Mouse (Mus musculus) MEL (cell line): ENCODE results near the gene Lrfn3. TPM values are rescaled to one million over a fixed set of nuclear protein-coding genes. Genes with fewer than 3 reads are reported as not detected.

ENCODE experiments used
- DNase-seq: peaks from one replicate; pipeline ENCODE4 v3.0.0; 2011; ENCODE audit warnings: low read depth, low spot score
- H3K27ac ChIP-seq: 2 replicates; pipeline ENCODE4 v1.5.1; 2012; ENCODE audit warnings: low read depth, mild to moderate bottlenecking, control low read depth, low read length, moderate library complexity; ENCODE audit not compliant: control insufficient read depth
- H3K27me3 ChIP-seq, 2 experiments: fragments of 150-350 bp in 1 of 2; sonication (generic) in 1 of 2; 2 replicates each; pipeline ENCODE4 v1.6.1; 2012; ENCODE audit warnings: low read length in 2 of 2, mild to moderate bottlenecking in 2 of 2, improper control_type of control experiment in 1 of 2, moderate library complexity in 1 of 2; ENCODE audit not compliant: insufficient read depth in 2 of 2, control insufficient read depth in 1 of 2
- H3K36me3 ChIP-seq, 2 experiments: 2 replicates each; pipeline ENCODE4 v1.6.1; 2012 to 2014; ENCODE audit warnings: low read length in 2 of 2, improper control_type of control experiment in 1 of 2, inconsistent platforms in 1 of 2, mild to moderate bottlenecking in 1 of 2; ENCODE audit not compliant: insufficient read depth in 2 of 2, control insufficient read depth in 1 of 2
- H3K4me1 ChIP-seq, 2 experiments: fragments of 150-350 bp in 1 of 2; sonication (generic) in 1 of 2; 2 replicates each; pipeline ENCODE4 v1.6.1; 2012; ENCODE audit warnings: low read length in 2 of 2, improper control_type of control experiment in 1 of 2, mild to moderate bottlenecking in 1 of 2; ENCODE audit not compliant: insufficient read depth in 2 of 2, control insufficient read depth in 1 of 2
- H3K4me3 ChIP-seq, 2 experiments: fragments of 150-350 bp in 1 of 2; sonication (generic) in 1 of 2; 2 replicates each; pipeline ENCODE4 v1.5.1; 2012; ENCODE audit warnings: low read depth in 2 of 2, low read length in 2 of 2, mild to moderate bottlenecking in 2 of 2, moderate library complexity in 2 of 2, control low read depth in 1 of 2, improper control_type of control experiment in 1 of 2; ENCODE audit not compliant: control insufficient read depth in 1 of 2, insufficient read depth in 1 of 2
- H3K79me2 ChIP-seq: 2 replicates; pipeline ENCODE4 v1.6.1; 2012; ENCODE audit warnings: mild to moderate bottlenecking, low read length, moderate library complexity; ENCODE audit not compliant: control insufficient read depth, poor library complexity, insufficient read depth
- H3K9ac ChIP-seq: 2 replicates; pipeline ENCODE4 v1.6.1; 2012; ENCODE audit warnings: low read depth, mild to moderate bottlenecking, control low read depth, low read length, moderate library complexity; ENCODE audit not compliant: control insufficient read depth, poor library complexity, severe bottlenecking
- H3K9me3 ChIP-seq: fragments of 150-350 bp; sonication (generic); replicated peaks from 2 replicates; pipeline ENCODE4 v1.6.1; 2012; ENCODE audit warnings: mild to moderate bottlenecking, low read length, improper control_type of control experiment, moderate library complexity; ENCODE audit not compliant: insufficient read depth
- CHD1 ChIP-seq: IDR thresholded peaks from 2 replicates; pipeline ENCODE4 v1.6.1; 2012; ENCODE audit warnings: low read depth, mild to moderate bottlenecking, inconsistent platforms, low read length, improper control_type of control experiment
- CHD2 ChIP-seq: IDR thresholded peaks from 2 replicates; pipeline ENCODE4 v1.6.1; 2011; ENCODE audit warnings: low read length, improper control_type of control experiment
- ELF1 ChIP-seq: IDR thresholded peaks from 2 replicates; pipeline ENCODE4 v1.6.1; 2014; ENCODE audit warnings: low read depth, mild to moderate bottlenecking, inconsistent platforms, low read length, improper control_type of control experiment, moderate library complexity
- GABPA ChIP-seq: IDR thresholded peaks from 2 replicates; pipeline ENCODE4 v1.6.1; 2012; ENCODE audit warnings: low read depth, mild to moderate bottlenecking, inconsistent platforms, low read length, improper control_type of control experiment, moderate library complexity
- JUND ChIP-seq: IDR thresholded peaks from 2 replicates; pipeline ENCODE4 v1.6.1; 2011; ENCODE audit warnings: low read depth, mild to moderate bottlenecking, improper control_type of control experiment, low read length
- KAT2A ChIP-seq: conservative IDR thresholded peaks from 2 replicates; pipeline ENCODE4 v1.6.1; 2012; ENCODE audit warnings: low read depth, low read length, improper control_type of control experiment, inconsistent platforms
- MAX ChIP-seq: IDR thresholded peaks from 2 replicates; pipeline ENCODE4 v1.6.1; 2011; ENCODE audit warnings: low read length, improper control_type of control experiment
- MYC ChIP-seq: IDR thresholded peaks from 2 replicates; pipeline ENCODE4 v1.6.1; 2011; ENCODE audit warnings: low read depth, mild to moderate bottlenecking, low read length, improper control_type of control experiment, moderate library complexity
- NRF1 ChIP-seq: IDR thresholded peaks from 2 replicates; pipeline ENCODE4 v1.6.1; 2014; ENCODE audit warnings: low read depth, mild to moderate bottlenecking, inconsistent platforms, low read length, improper control_type of control experiment, moderate library complexity; ENCODE audit not compliant: poor library complexity, insufficient read depth, severe bottlenecking
- POLR2AphosphoS5 ChIP-seq: IDR thresholded peaks from 2 replicates; pipeline ENCODE4 v1.6.1; 2012; ENCODE audit warnings: low read depth, borderline replicate concordance, mild to moderate bottlenecking, inconsistent platforms, low read length, moderate library complexity, mixed read lengths
- RCOR1 ChIP-seq: IDR thresholded peaks from 2 replicates; pipeline ENCODE4 v1.6.1; 2012; ENCODE audit warnings: low read depth, mild to moderate bottlenecking, inconsistent platforms, low read length, improper control_type of control experiment
- UBTF ChIP-seq: IDR thresholded peaks from 2 replicates; pipeline ENCODE4 v1.6.1; 2012; ENCODE audit warnings: low read depth, mild to moderate bottlenecking, inconsistent platforms, low read length, improper control_type of control experiment, moderate library complexity, borderline replicate concordance; ENCODE audit not compliant: insufficient read depth
- USF1 ChIP-seq: IDR thresholded peaks from 2 replicates; pipeline ENCODE4 v1.6.1; 2014; ENCODE audit warnings: low read depth, mild to moderate bottlenecking, inconsistent platforms, low read length, improper control_type of control experiment, moderate library complexity
- ZKSCAN1 ChIP-seq: IDR thresholded peaks from 2 replicates; pipeline ENCODE4 v1.6.1; 2012; ENCODE audit warnings: low read depth, mild to moderate bottlenecking, inconsistent platforms, low read length, improper control_type of control experiment, moderate library complexity
- ZMIZ1 ChIP-seq: IDR thresholded peaks from 2 replicates; pipeline ENCODE4 v1.6.1; 2012; ENCODE audit warnings: low read depth, mild to moderate bottlenecking, inconsistent platforms, low read length, improper control_type of control experiment, moderate library complexity
- ZNF384 ChIP-seq: IDR thresholded peaks from 2 replicates; pipeline ENCODE4 v1.6.1; 2012; ENCODE audit warnings: low read depth, mild to moderate bottlenecking, inconsistent platforms, low read length, improper control_type of control experiment
- polyA plus RNA-seq, 2 experiments: library from polyadenylated mRNA; stranded (reverse) in 1 of 2; unstranded in 1 of 2; fragments of >175 nt in 1 of 2; fragments of >200 nt in 1 of 2; gene quantifications; 2 replicates each; pipeline versions ENCODE4 v1.2.1 to v1.2.4; 2012; ENCODE audit warnings: low replicate concordance in 2 of 2, low read depth in 1 of 2; ENCODE audit not compliant: insufficient read length in 2 of 2, insufficient read depth in 1 of 2, missing spikeins in 1 of 2
- total RNA-seq: library from RNA; depleted of rRNA; stranded (reverse); fragments of 300-350 nt; gene quantifications from 2 replicates; pipeline ENCODE4 v1.2.3, GENCODE M21; 2012

Gene Lrfn3
- total and polyA plus RNA-seq, 3 experiments = not detected

DNA sequence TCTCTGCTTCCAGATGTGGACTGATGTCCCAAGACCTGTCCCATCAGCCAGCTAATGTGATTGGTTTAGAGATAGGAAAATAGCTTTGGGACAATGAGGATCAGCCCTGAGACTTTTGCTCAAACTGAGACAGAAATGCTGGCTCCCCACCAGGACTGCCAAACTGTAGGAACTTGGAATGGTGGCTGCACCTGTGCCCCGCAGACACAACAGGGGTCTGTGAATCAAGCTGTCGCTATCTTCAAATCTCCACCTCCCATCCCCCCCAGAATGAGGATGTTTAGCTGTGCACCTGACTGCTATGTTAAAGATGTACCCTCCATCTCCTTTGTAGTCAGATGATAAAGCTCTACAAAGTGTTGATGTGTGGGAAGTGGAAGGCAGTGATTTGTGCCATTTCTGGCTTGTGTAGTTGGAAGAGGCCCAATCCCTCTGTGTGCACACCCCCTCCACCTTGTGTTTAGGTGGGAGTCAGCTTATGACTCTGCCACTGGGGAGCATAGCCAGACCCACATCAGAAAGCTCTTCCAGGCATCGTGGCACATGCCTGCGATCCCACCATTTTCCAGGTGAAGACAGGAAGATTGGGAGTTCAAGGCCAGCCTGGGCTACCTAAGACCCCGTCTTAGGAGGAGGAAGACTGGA lies 38.1 kb downstream of the Lrfn3 start:
- Histone ChIP-seq H3K9me3 (no peaks in the 10 kb centered on the region), H3K4me3 (no peak overlapping the region), H3K36me3 (peaks cover 0 to 10% of the 10 kb centered on the region in 2 experiments; a peak in 2 of 4 replicates)
- TF ChIP-seq POLR2AphosphoS5 = no peak
- TF ChIP-seq, all 39 proteins: peak for 0
- peaks cover 0 to 7% of the 10 kb centered on the region in 2 experiments; a peak in 2 of 4 replicates for H3K4me1 ChIP-seq
- no peak for DNase-seq
- peaks cover 7% of the 10 kb centered on the region; the same call in 1 of the 2 replicates for H3K79me2 ChIP-seq
- H3K27ac ChIP-seq = no peak overlapping the region
- H3K9ac ChIP-seq = no peak overlapping the region
- H3K27me3 ChIP-seq = peaks cover 0 to 2% of the 10 kb centered on the region in 2 experiments; a peak in 3 of 4 replicates

DNA sequence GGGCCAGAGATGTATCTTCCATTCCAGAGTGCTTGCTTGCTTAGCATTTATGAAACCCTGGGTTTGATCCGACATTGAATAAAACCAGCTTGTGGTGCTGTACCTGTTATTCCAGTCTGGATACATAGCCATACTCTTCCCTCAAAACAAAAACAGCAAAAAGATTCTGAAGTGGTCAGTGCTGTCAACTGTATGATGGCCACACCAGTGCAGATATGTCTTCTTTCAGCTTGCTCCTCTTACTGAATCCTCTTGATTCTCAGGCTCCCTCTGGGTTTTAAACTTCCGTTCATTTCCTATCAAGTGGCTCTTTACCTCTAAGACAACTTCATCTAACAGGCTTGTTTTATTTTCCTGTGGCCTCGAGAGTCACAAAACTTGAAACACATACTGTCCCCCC lies 38.8 kb downstream of the Lrfn3 start, which contains the start of gene Sdhaf1:
Sdhaf1 (minus strand) TSS at position 101 of the 400 bp plus-strand sequence.
- Histone ChIP-seq H3K4me3 (peak within 1 kb of the TSS; percentile 56 to 74), H3K4me1 (peaks cover 0 to 7% of the 10 kb centered on the region in 2 experiments; a peak in 2 of 4 replicates)
- no peak for TF ChIP-seq ZMIZ1
- TF ChIP-seq GABPA = no peak
- TF ChIP-seq ELF1 = no peak
- no peak for TF ChIP-seq ZKSCAN1
- no peak for TF ChIP-seq CHD2
- no peak for TF ChIP-seq MAX
- no peak for TF ChIP-seq RCOR1
- TF ChIP-seq USF1 = no peak
- TF ChIP-seq KAT2A = no peak
- TF ChIP-seq JUND = no peak
- TF ChIP-seq, all 39 proteins: peak for 0

DNA sequence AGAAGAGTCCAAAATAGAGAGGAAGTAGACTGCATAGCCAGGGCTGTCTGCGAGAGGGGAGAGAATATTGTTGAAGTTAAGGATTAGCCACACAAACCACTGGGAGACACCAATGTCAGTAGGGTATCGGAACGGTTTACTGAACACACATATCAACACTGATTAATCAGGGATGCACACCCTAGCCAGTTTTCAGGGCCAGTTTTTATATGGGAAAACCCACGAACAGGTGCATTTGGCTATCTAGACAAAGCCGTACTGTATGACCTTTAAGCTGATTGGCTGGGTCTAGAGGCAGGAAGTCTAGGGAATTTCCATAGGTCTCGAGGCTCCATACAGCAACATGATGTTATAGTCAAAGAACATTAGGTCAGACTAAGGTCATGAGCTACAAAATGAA lies 39.7 kb downstream of the Lrfn3 start:
- Histone ChIP-seq H3K9ac (peak overlapping the region; percentile 69), H3K4me3 (peak overlapping the region; percentile 56 to 74), H3K4me1 (peaks cover 0 to 7% of the 10 kb centered on the region in 2 experiments; a peak in 2 of 4 replicates), H3K36me3 (peaks cover 0 to 10% of the 10 kb centered on the region in 2 experiments; a peak in 2 of 4 replicates), H3K79me2 (peaks cover 7% of the 10 kb centered on the region; the same call in 1 of the 2 replicates), H3K27ac (peak overlapping the region; percentile 85), H3K9me3 (no peaks in the 10 kb centered on the region), H3K27me3 (no peaks in the 10 kb centered on the region; a peak in 2 of 4 replicates)
- TF ChIP-seq CHD1 (no peak), ELF1 (peak; percentile 62), UBTF (no peak), NRF1 (no peak), MYC (0 out of 2 replicates have a peak, but pooled peaks have one; percentile 49), ZNF384 (no peak)
- peak; percentile 72 for DNase-seq

More for the DNA sequence above, 38.8 kb downstream of the Lrfn3 start, which contains the start of gene Sdhaf1:
- peaks cover 0 to 2% of the 10 kb centered on the region in 2 experiments; a peak in 3 of 4 replicates for H3K27me3 ChIP-seq
- H3K79me2 ChIP-seq = peaks cover 7% of the 10 kb centered on the region; the same call in 1 of the 2 replicates
- H3K36me3 ChIP-seq = peaks cover 0 to 10% of the 10 kb centered on the region in 2 experiments; a peak in 2 of 4 replicates
- peak within 1 kb of the TSS; percentile 69 for H3K9ac ChIP-seq
- H3K9me3 ChIP-seq = no peaks in the 10 kb centered on the region
- H3K27ac ChIP-seq = peak within 1 kb of the TSS; percentile 85
- no peak for DNase-seq
